Mouse (Mus musculus): Measurements from ENCODE around the gene Caly.

The Caly gene

GRCm38 (mm10) chr7:140082242-140082678 is at the start of gene Caly:
Gene Caly (minus strand): TSS chr7:140082548.
- DNase-seq (ENCODE audit: low spot score), result peak; percentile 91

- DNase-seq (ENCODE audit: low spot score), result no peak
Measured at GRCm38 (mm10) chr7:140127911-140128310, 45.6 kb upstream of the Caly start.

GRCm38 (mm10) chr7:140126934-140127333 is 44.6 kb upstream of the Caly start:
- DNase-seq (ENCODE audit: low spot score), result no peak

DNA sequence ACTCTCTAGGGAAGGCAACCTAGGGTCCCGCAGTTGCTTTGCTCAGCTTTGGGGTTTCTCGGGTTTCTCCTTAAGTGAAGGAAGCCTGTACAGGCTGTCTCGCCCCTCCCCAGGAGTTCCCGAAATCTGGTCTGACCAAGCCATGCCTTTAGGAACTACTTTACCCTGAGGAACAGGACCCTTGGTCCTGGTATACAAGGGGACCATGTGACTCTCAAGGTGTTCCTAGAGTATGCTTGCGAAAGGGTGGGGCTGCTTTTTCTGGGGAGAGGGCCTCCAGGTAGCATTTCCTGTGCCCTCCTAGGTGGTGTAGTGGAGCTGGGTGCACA is 43.6 kb upstream of the Caly start:
- DNase-seq (ENCODE audit: low spot score), result no peak

- peak; percentile 88 for DNase-seq (ENCODE audit: low spot score)
Measured at GRCm38 (mm10) chr7:140125278-140126021, 43.1 kb upstream of the Caly start.

GRCm38 (mm10) chr7:140124382-140124781 is 42.0 kb upstream of the Caly start:
- no peak for DNase-seq (ENCODE audit: low spot score)

- DNase-seq (ENCODE audit: low spot score), result no peak
Measured at GRCm38 (mm10) chr7:140122765-140123164, 40.4 kb upstream of the Caly start.

DNA sequence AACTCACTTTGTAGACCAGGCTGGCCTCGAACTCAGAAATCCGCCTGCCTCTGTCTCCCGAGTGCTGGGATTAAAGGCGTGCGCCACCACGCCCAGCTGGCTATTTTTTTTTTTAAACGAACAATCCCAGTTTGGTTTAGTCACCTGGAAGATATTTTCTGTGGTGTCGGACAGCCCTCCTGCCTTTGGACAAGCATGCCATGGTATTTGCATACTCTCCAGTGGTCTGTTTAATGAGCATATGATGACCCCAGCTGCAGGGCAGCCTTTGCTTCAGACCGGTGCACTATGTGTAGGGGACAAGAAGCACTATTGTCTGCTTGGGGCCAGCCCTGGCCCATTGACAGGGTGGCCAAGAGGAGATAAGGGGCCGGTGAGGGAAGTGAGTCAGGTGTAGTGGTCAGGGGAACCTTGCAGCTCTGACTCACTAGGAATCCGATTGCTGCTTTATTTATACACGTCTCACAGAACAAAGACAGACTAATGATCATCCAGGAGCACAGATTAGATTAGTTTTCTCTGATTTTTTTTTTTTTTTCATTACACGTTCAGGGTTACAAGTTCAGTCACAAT is 39.1 kb upstream of the Caly start:
- DNase-seq (ENCODE audit: low spot score), result no peak

GRCm38 (mm10) chr7:140120484-140120883 is 38.1 kb upstream of the Caly start:
- DNase-seq (ENCODE audit: low spot score), result no peak

GRCm38 (mm10) chr7:140116329-140117054 is 34.1 kb upstream of the Caly start, which contains the start of gene Echs1:
Gene Echs1 (minus strand): TSS chr7:140116476.
- DNase-seq (ENCODE audit: low spot score), result peak; percentile 91

GRCm38 (mm10) chr7:140115583-140116328 is 33.4 kb upstream of the Caly start, which contains the start of gene Paox:
Gene Paox (plus strand): TSS chr7:140115799.
- DNase-seq (ENCODE audit: low spot score), result peak; percentile 73

- no peak for DNase-seq (ENCODE audit: low spot score)
Measured at GRCm38 (mm10) chr7:140111943-140112342, 29.6 kb upstream of the Caly start.

DNA sequence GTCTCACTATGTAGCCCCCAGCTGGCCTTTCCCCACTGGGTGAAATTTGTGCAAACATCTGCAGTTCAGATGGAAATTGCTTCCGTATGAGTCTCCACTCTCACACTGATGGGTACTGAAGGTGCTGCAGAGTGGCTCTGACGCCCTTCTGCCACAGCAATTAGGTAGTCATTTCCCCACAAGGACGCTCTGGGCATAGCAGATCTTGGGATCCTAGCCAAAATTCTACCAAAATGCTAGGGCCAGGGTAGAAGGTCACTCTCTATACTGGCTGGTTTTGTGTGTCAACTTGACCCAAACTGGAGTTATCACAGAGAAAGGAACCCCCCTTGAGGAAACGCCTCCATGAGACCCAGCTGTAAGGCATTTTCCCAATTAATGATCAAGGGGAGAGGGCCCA is 21.7 kb upstream of the Caly start:
- no peak for DNase-seq (ENCODE audit: low spot score)

DNA sequence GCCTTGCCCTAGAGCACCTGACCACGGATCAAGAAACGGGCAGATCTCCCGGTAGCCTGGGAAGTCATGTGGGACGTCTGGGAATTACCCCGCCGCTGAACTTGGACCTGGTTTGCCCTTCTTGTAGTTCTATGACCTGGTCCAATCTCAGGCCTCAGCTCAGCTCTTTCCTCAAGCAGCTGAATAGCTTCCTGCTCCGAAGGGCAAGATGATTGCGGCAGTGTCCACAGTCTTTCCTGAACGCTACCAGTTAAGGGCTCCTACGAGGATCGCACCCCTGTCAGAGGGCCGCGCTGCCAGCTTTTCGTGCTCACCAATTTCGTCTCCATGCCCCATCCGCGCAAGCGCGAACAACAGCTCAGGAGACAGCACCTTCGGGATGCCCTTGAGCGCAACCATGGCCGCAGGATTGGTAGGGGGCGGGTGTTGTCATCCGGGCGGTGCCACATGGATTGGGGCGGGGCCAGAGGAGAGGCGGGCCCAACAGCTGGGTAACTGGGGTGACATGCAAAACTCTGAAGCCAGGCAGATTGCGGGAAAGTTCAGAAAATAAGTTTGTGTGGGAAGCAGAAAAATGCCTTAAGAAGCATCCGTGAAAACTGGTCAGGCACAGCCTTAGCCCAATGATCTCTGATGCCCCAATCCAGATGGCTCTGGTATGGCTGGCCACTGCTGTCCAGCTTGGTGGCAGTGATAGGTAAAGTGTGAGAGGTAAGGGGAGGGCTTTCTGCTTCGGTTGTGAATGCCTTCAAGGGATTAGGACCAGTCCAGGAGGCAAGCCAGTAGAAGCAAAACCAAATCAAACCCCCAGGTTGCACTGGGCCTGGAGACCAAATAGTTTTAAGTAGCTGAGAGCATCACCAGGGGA is 19.9 kb upstream of the Caly start, which contains the start of gene Fuom:
Gene Fuom (minus strand): TSS at position 449 of the 868 bp plus-strand sequence.
- peak; percentile 84 for DNase-seq (ENCODE audit: low spot score)

GRCm38 (mm10) chr7:140101498-140101897 is 19.1 kb upstream of the Caly start:
- no peak for DNase-seq (ENCODE audit: low spot score)

DNA sequence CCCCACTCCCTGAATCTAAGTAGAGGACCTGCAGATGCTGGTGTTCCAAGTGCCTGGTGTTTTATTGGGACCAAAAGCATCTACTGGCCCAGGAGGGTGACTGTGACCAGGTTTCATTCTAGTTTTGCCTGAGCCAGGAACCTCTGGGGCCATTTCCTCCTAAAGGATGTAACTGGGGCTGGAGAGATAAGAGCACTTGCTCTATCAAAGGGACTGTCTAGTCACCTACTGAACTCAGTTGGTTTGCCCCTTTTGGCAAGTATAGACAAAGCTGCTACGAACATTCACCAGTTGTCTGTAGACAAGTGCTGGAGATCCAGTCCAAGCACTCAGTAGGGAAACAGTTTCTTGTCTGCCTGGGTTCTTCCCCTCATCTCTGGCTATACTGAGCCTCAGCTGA is 16.1 kb upstream of the Caly start:
- DNase-seq (ENCODE audit: low spot score), result no peak

DNA sequence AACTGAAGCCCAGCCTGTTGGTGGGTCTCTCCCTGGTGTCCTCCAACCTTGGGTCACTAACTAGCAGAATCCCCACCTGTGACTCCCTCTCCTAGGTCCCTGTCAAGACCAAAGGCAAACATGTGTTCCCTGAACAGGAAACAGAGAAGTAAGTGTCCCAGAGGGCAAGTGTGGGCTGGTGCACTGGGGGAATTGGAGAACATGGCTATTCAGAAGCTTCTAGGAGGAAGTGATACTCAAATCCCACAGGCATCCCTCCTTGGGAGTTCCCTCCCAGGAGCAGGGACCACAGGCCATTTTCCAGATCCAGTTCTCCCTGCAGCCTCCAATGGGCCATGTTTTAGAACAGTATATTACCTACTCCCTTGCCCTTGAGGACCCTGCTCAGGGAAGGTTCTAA is 13.7 kb upstream of the Caly start:
- DNase-seq (ENCODE audit: low spot score), result no peak

GRCm38 (mm10) chr7:140095556-140095955 is 13.2 kb upstream of the Caly start:
- DNase-seq (ENCODE audit: low spot score), result no peak

GRCm38 (mm10) chr7:140094954-140095353 is 12.6 kb upstream of the Caly start:
- no peak for DNase-seq (ENCODE audit: low spot score)

DNA sequence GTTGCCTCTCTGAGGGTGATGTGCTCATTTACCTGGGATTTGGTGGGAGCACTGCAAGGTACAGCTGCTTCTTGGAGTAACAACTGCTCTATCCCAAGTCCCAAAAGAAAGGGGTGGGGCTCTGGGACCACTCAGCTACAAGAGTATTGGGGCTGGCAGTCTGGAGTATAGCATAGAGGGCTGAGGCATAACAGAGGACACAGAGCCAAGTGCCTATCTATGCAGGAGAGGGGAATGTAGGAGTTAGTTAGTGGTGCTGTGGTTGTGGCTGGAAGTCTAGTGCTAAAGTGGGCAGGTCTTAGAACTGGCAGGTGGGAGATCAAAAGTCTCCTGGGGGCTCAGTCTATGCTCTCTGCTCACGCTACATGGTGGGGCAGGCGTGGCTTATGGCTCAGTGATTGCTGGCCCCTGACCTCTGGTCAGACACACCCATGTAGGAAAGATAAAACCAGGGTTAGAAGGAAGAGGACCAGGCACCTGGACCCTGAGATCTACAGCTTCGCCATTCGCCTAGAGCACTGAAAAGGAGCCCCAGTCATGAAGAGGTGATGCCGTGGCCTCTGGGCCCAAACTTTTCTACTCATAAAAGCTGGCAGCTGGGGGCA is 10.7 kb upstream of the Caly start, which contains the start of gene Prap1:
Gene Prap1 (plus strand): TSS at position 472 of the 605 bp plus-strand sequence.
- no peak for DNase-seq (ENCODE audit: low spot score)

GRCm38 (mm10) chr7:140090601-140091000 is 8.3 kb upstream of the Caly start:
- DNase-seq (ENCODE audit: low spot score), result no peak

Data from layer of hippocampus, adult 11-12 months (tissue).